8 mouse cellular contexts compared by ENCODE assay signal in the genomic region with DNA sequence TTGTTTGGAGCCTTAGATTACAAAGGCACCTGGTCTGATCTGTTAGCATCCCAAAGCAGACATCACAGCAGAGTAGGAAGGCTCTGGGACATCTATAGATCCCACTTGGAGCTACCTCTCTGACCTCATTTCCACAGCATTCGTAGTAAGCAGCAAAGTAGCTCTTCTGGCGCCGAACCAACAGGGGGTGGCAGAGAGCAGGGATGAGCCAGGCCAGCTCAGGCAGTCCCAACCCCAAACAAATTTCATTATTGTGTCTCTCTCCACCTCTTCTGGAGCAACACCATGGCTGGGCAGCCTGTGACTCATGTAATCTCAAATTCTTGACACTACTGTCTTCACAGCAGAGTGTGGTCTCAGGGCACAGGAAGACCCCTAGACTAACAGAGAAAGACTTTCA. TPM values are rescaled to one million over a fixed set of nuclear protein-coding genes. Genes with fewer than 3 reads are reported as not detected.
DNase-seq lines count a peak whose midpoint lies in the region; ATAC-seq and TF ChIP-seq lines count a peak whose summit lies in the region.

No protein-coding gene starts in this region.

- DNase-seq in kidney, adult 18-20 months, result peak; percentile 57
- DNase-seq in c-Kit-positive CD71-positive TER-119-negative erythroid progenitor cells, embryonic 14.5 days (ENCODE audit: low read depth), result peak; percentile 22
- DNase-seq in forebrain, embryonic 14.5 days (ENCODE audit: low spot score), result peak; percentile 65
- DNase-seq in kidney, adult 8-10 months, result peak; percentile 19 to 54
- DNase-seq in liver, embryonic 11.5 days (ENCODE audit: low spot score), result no peak
- DNase-seq in thymus, adult 2 months, result peak; percentile 77

- no peaks in the 10 kb centered on the region for H3K27me3 ChIP-seq in kidney, embryonic 16.5 days (ENCODE audit: insufficient read depth, low read length)
- H3K27me3 ChIP-seq in forebrain, embryonic 14.5 days (replicated peaks; ENCODE audit: control insufficient read depth, insufficient read depth, low read length), result peaks cover 3% of the 10 kb centered on the region; the same call in 1 of the 2 replicates
- H3K27me3 ChIP-seq in liver, embryonic 11.5 days (replicated peaks; ENCODE audit: control insufficient read depth, insufficient read depth, low read length), result no peaks in the 10 kb centered on the region
- no peaks in the 10 kb centered on the region for H3K27me3 ChIP-seq in neural tube, embryonic 13.5 days
- no peaks in the 10 kb centered on the region for H3K27me3 ChIP-seq in thymus, adult 2 months (ENCODE audit: control insufficient read depth, insufficient read depth, low read length)

- H3K4me3 ChIP-seq in kidney, embryonic 16.5 days (ENCODE audit: low read length), result no peak overlapping the region
- no peak overlapping the region for H3K4me3 ChIP-seq in forebrain, embryonic 14.5 days (ENCODE audit: low read depth, low read length)
- no peak overlapping the region for H3K4me3 ChIP-seq in liver, embryonic 11.5 days (ENCODE audit: low read depth, low read length)
- no peak overlapping the region for H3K4me3 ChIP-seq in neural tube, embryonic 13.5 days
- no peak overlapping the region for H3K4me3 ChIP-seq in thymus, adult 2 months (ENCODE audit: control insufficient read depth, insufficient read depth, low read length)

- H3K9ac ChIP-seq in kidney, embryonic 16.5 days (replicated peaks; ENCODE audit: low read length), result no peak overlapping the region
- H3K9ac ChIP-seq in forebrain, embryonic 14.5 days (ENCODE audit: low read length), result no peak overlapping the region
- no peak overlapping the region for H3K9ac ChIP-seq in liver, embryonic 11.5 days (ENCODE audit: low read depth, low read length)
- no peak overlapping the region for H3K9ac ChIP-seq in neural tube, embryonic 13.5 days

- no peak for ATAC-seq in kidney, embryonic 16.5 days (ENCODE audit: low FRiP score, low TSS enrichment)
- ATAC-seq in forebrain, embryonic 14.5 days, result peak; percentile 40
- ATAC-seq in liver, embryonic 11.5 days (replicated peaks; ENCODE audit: low FRiP score), result peak; percentile 49; the same call in 1 of the 2 replicates
- ATAC-seq in neural tube, embryonic 13.5 days (ENCODE audit: low read depth), result 0 out of 2 replicates have a peak, but pooled peaks have one; percentile 12

- peaks cover 9% of the 10 kb centered on the region; the same call in 1 of the 2 replicates for H3K4me1 ChIP-seq in kidney, embryonic 16.5 days (ENCODE audit: insufficient read depth, low read length)
- no peaks in the 10 kb centered on the region for H3K4me1 ChIP-seq in forebrain, embryonic 14.5 days (ENCODE audit: control insufficient read depth, insufficient read depth, low read length)
- H3K4me1 ChIP-seq in liver, embryonic 11.5 days (replicated peaks; ENCODE audit: control insufficient read depth, insufficient read depth, low read length), result peaks cover 3% of the 10 kb centered on the region; the same call in 1 of the 2 replicates
- H3K4me1 ChIP-seq in neural tube, embryonic 13.5 days (replicated peaks), result peaks cover 7% of the 10 kb centered on the region
- no peaks in the 10 kb centered on the region for H3K4me1 ChIP-seq in thymus, adult 2 months (replicated peaks; ENCODE audit: control insufficient read depth, insufficient read depth, low read length)

- no peak for TF ChIP-seq POLR2A in thymus, adult 2 months (IDR thresholded peaks at IDR 0.05; ENCODE audit: control insufficient read depth, extremely low read depth, insufficient read depth, low read length, poor library complexity)

- H3K27ac ChIP-seq in kidney, embryonic 16.5 days (ENCODE audit: low read length), result no peak overlapping the region
- no peak overlapping the region for H3K27ac ChIP-seq in forebrain, embryonic 14.5 days (ENCODE audit: low read depth, low read length)
- H3K27ac ChIP-seq in liver, embryonic 11.5 days (ENCODE audit: low read depth, low read length), result no peak overlapping the region
- H3K27ac ChIP-seq in neural tube, embryonic 13.5 days (replicated peaks), result no peak overlapping the region
- no peak overlapping the region for H3K27ac ChIP-seq in thymus, adult 2 months (ENCODE audit: control insufficient read depth, insufficient read depth, low read length)

- TF ChIP-seq CTCF in thymus, adult 2 months (IDR thresholded peaks at IDR 0.05; ENCODE audit: borderline replicate concordance, control insufficient read depth, extremely low read depth, insufficient read depth, low read length, poor library complexity), result peak; percentile 83; the same call in 1 of the 2 replicates

- H3K36me3 ChIP-seq in kidney, embryonic 16.5 days (ENCODE audit: insufficient read depth, low read length), result no peaks in the 10 kb centered on the region
- no peaks in the 10 kb centered on the region for H3K36me3 ChIP-seq in forebrain, embryonic 14.5 days (ENCODE audit: control insufficient read depth, insufficient read depth, low read length)
- H3K36me3 ChIP-seq in liver, embryonic 11.5 days (ENCODE audit: control insufficient read depth, insufficient read depth, low read length), result no peaks in the 10 kb centered on the region
- no peaks in the 10 kb centered on the region for H3K36me3 ChIP-seq in neural tube, embryonic 13.5 days
- no peaks in the 10 kb centered on the region for H3K36me3 ChIP-seq in thymus, adult 2 months (ENCODE audit: control insufficient read depth, insufficient read depth, low read length)

- H3K9me3 ChIP-seq in kidney, embryonic 16.5 days (ENCODE audit: low read length), result no peaks in the 10 kb centered on the region
- no peaks in the 10 kb centered on the region for H3K9me3 ChIP-seq in forebrain, embryonic 14.5 days (replicated peaks; ENCODE audit: control insufficient read depth, low read length)
- no peaks in the 10 kb centered on the region for H3K9me3 ChIP-seq in liver, embryonic 11.5 days (ENCODE audit: control insufficient read depth, low read length)
- H3K9me3 ChIP-seq in neural tube, embryonic 13.5 days, result no peaks in the 10 kb centered on the region

- no peak overlapping the region for H3K4me2 ChIP-seq in kidney, embryonic 16.5 days (replicated peaks; ENCODE audit: low read depth, low read length)
- H3K4me2 ChIP-seq in forebrain, embryonic 14.5 days (ENCODE audit: low read length), result no peak overlapping the region
- no peak overlapping the region for H3K4me2 ChIP-seq in liver, embryonic 11.5 days
- no peak overlapping the region for H3K4me2 ChIP-seq in neural tube, embryonic 13.5 days

- WGBS in kidney, embryonic 16.5 days, result 17% methylated on average over 3 of the region's 3 CpGs
- WGBS in forebrain, embryonic 14.5 days, result 12% methylated on average over 3 of the region's 3 CpGs
- WGBS in liver, embryonic 11.5 days, result 13% methylated on average over 3 of the region's 3 CpGs
- WGBS in neural tube, embryonic 13.5 days, result 3% methylated on average over 3 of the region's 3 CpGs
- WGBS in thymus, adult 2 months, result 7% methylated on average over 3 of the region's 3 CpGs

RNA-seq across cellular contexts. Expression of a gene that starts 19.8 kb away (rescaled TPM):
- polyA plus RNA-seq in kidney, embryonic 16.5 days (2015; fragmentation: Nextera tagmentation; extraction: Ambion mirVana), result 22.6 and 32.8 TPM in 2 replicates
- polyA plus RNA-seq in forebrain, embryonic 14.5 days (2014; fragmentation: Nextera tagmentation; extraction: Ambion mirVana), result 6.3 and 15.5 TPM in 2 replicates
- 6.2 TPM in 2 replicates for polyA plus RNA-seq in liver, embryonic 11.5 days (2014; fragmentation: Nextera tagmentation; extraction: Ambion mirVana)
- 19.6 and 19.9 TPM in 2 replicates for polyA plus RNA-seq in neural tube, embryonic 13.5 days (2015; fragmentation: Nextera tagmentation; extraction: Ambion mirVana)
- polyA plus RNA-seq in thymus, adult 2 months (2012; rRNA removed), result 45.3 and 46.2 TPM in 2 replicates

RNA-seq across cellular contexts. Expression of a gene that starts 47.0 kb away (rescaled TPM):
- 16.5 and 22.4 TPM in 2 replicates for polyA plus RNA-seq in kidney, embryonic 16.5 days (2015; fragmentation: Nextera tagmentation; extraction: Ambion mirVana)
- polyA plus RNA-seq in forebrain, embryonic 14.5 days (2014; fragmentation: Nextera tagmentation; extraction: Ambion mirVana), result 4.1 and 4.6 TPM in 2 replicates
- polyA plus RNA-seq in liver, embryonic 11.5 days (2014; fragmentation: Nextera tagmentation; extraction: Ambion mirVana), result 37.2 and 37.8 TPM in 2 replicates
- 4.1 and 4.9 TPM in 2 replicates for polyA plus RNA-seq in neural tube, embryonic 13.5 days (2015; fragmentation: Nextera tagmentation; extraction: Ambion mirVana)
- 28.3 and 44.8 TPM in 2 replicates for polyA plus RNA-seq in thymus, adult 2 months (2012; rRNA removed)
